Mouse (Mus musculus): ENCODE results near the gene Mfsd6.

Gene Mfsd6

DNA sequence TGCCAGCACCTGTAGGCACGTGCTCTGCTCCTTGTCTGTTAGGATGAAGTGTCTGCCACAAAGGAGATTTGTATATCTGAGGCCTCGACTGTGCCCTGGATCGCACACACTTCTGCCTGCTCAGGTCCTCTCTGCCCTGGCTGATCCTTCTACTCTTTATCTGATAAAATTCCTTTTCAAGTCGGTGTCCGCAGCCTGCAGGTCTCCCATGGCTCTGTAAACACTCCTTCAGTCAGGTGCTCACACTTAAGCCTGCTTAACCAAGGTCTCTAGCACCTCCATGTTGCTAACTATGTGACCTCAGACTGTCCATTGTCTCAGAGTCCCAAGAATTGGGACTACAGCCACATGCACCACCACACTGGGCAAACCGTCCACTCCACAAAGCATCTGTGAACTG is 87.0 kb downstream of the Mfsd6 start:
- no peak for DNase-seq (ENCODE audit: low read depth, low spot score)

DNA sequence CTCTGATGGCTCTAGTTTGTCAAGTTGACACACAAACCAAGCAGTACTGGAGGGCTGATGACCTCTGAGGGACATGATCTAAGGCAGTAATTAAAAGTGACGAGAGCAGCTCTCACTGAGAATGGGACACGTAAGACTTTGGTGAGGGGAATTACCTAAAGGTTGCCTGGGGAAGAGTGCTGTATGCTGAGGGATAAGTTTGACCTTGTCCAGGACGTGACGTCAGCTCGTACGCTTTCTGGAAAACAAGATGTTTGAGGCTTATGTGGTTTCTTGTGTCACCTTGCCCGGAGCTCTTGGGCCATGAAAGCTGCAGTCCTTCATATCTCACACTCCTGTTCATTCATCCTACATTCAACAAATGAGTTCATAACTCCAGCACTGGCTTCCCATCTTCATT is 88.2 kb downstream of the Mfsd6 start:
- no peak for DNase-seq (ENCODE audit: low read depth, low spot score)

DNA sequence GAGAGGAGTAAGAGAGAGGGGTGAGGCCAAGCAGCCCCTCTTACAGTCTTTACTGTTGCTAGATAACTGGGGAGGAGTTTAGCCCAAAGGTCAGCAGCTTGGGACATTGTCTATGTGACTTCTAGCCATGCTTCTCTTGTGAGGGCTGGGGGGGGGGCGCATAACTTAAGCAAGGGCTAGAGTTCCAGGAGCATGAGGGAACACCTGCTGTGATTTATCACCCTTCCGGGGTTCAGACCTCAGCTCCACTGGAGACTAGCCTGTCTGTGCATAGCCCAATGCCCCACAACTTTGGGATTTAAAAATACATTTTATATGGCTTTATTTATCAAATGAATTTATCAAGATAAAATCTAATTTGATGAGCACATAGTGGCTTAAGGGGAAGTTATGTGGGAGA is 89.2 kb downstream of the Mfsd6 start:
- no peak for DNase-seq (ENCODE audit: low read depth, low spot score)

DNA sequence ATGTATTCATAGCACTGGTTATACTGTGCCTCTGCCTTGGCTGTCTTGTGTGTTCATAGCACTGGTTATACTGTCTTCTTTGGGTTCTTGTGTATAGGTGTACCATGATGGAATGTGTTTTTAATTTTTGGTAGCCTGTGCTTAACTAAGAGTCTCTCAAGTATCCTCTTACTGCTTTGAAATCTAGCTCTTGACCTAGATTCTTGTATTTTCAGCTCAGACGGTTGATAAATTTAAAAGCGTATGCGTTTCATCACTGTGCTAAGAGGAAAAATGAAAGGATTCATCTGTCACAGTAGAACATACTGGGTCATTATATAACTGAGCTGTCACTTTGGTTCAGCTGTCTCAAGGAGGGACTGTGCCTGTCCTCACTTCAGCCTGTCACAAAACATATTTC is 91.3 kb downstream of the Mfsd6 start:
- no peak for DNase-seq (ENCODE audit: low read depth, low spot score)

DNA sequence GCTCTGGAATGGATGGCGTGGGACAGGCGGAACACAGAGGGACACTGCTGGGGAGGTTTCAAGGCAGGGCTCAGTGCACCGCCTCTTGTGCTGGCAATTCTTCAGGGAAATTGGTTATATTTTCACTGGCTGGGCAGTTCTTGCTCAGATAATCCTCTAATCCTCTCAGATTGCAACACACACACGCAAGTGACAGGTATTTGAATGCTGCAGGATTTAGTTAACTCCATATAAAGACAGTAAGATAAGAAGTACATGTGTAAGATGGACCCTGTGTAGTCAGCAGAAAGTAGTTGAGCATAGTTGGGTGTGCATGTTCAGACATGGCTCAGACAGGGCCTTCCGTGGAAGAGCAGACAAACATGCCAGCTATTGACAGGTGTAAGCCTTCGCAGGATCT is 93.0 kb downstream of the Mfsd6 start:
- no peak for DNase-seq (ENCODE audit: low read depth, low spot score)

DNA sequence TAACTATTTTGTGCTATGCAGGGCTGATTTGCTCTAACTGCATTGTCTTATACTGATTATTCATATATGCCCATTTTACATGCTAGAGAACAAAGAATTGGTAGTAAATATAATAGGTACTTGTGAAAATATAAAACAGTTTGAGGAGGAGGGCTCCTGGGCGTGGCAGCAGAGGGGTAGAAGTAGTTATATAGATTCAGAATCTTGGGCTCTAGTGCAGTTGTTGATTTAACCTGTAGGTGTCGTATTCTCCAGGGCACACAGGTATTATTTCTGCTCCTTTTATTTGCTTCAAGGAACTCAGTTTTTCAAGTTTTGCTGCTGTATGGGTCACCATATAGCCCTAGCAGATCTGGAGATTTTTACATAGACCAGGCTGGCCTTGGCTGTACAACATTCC is 95.7 kb downstream of the Mfsd6 start:
- no peak for DNase-seq (ENCODE audit: low read depth, low spot score)

DNA sequence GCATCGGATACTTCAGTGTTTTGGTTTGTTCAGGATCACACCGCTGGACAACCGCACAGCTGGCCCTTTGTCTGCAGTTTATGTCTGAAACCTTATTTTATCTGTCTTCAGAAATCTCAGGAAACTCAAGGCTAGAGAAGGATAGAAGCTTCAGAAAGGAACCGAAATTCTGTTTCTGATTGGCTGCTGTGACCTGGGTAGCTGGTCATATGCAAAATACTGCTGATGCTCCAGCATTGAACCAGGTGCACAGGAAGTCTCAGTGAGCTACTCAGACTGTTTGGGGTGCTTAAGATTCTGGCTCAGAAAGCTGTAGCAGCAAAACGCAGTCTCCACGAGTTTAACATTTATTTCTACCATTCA is 96.3 kb downstream of the Mfsd6 start:
- peak; percentile 41 for DNase-seq (ENCODE audit: low read depth, low spot score)

DNA sequence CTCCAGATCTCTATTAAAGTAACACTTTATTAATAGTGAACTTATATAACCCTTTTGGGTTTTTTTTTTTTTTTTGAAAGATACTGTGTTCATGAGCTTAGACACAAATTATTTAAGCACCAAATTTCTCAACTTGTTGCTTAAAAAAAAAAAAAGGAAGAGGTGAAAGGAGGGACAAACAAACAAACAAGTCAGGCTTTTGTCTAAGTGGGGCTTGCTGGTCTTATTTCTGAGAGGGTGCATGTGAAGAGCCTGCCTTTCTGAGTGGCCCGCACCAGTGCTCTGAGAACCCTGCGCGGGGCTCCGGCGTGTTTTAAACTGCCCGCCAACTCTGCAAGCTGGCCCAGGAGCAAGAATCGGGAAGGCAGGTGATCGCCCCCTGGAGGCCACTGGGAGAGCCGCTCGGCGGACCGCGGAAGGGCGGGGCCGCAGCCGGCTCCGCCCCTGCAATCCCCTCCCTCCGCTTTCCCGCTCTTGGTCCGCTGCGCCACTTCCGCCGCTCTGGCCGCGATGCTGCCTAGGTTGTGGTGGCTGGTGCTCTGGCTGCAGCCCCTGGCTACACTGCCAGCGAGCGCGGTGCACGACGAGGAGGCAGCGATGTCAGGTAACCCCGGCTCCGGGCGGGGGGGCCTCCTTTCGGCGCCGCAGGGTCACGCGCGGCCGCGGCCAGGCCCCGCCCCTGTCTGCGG is 96.9 kb downstream of the Mfsd6 start, which contains the start of gene Nemp2:
Nemp2 (plus strand) TSS at position 456 of the 689 bp plus-strand sequence.
- DNase-seq (ENCODE audit: low read depth, low spot score) = peak; percentile 93

DNA sequence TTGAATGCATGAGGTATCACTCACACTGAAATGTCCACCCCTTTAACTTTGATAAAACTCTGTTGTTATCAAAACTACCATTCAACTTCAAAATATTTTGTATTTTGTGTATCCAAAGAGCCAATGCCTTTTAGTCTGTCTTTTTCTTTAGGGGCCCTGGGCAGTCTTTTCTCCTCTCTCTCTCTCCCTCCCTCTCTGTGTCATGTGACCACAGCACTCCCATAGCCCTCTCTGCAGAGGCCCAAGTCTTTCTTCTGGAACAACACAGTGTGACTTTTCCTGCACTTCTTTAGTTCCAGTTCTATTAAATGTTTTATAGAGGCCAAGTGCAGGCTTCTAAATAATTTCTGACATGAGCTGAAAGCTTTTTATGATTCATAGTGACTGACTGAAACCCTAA is 106.8 kb downstream of the Mfsd6 start:
- no peak for DNase-seq (ENCODE audit: low read depth, low spot score)

DNA sequence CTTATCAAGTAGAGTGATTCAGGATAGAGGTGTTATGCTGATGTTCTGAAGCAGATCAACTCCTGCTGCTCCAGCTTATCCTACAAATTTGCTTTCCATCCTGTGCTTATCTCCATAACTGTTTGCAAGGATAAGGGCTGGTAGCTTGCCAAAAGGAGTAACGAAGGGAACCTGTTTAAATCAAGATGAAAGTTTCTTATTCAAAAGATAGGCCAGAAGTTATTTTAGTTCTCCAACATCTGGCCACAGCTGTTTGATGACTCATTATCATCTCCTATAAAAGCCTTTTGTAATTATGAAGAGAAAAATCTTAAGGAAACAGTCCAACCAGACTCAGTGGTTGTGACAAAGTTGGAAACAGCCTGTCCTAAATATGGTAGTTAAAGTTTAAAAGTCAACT is 109.0 kb downstream of the Mfsd6 start:
- DNase-seq (ENCODE audit: low read depth, low spot score) = no peak

DNA sequence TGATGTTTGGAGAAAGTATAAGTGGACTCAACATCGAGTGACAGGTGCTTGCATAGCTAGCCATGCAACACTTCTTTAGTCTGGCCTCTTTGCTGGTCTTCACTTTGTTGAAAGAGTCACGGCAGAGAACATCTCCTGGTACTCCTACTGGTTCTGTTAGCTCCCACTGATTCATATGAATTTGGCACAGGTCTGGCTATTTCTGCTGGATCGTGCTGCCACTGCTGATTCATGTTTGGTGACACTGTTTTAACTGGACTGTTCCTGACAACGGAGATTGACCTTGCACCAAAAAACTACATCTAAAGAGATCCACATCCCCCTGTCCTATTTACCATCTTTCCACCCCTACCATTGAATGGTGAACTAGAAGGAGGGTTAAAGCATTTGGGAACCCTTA is 118.8 kb downstream of the Mfsd6 start:
- DNase-seq (ENCODE audit: low read depth, low spot score) = no peak

DNA sequence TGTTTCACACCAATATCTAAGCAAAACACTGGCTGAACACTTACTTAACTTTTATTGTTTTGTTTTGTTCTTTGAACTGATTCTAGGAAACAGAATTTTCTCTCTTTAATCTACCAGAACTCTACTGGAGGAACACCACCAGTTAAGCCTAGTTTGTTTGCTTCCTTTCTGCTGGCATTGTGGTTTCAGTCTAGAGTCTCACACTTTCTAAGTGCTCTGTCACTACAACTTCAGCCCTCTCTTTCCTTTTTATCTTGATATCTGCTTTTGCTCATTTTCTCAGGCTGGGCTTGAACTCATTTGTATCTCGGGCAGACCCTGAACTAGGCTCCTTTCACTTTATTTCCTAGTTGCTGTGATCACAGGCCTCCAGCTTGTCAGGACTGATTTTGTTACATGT is 119.6 kb downstream of the Mfsd6 start:
- DNase-seq (ENCODE audit: low read depth, low spot score) = no peak

Data from mesoderm, embryonic 11.5 days (tissue).